8 mouse cellular contexts compared by ENCODE assay signal in genomic region chr14:26669292-26670073, GRCm38 (mm10). TPM values are rescaled to one million over a fixed set of nuclear protein-coding genes. Genes with fewer than 3 reads are reported as not detected.
DNase-seq lines count a peak whose midpoint lies in the region; ATAC-seq and TF ChIP-seq lines count a peak whose summit lies in the region.

Pde12 (minus strand) TSS chr14:26669883.

- H3K36me3 ChIP-seq in embryonic facial prominence, embryonic 13.5 days, result peaks cover 15% of the 10 kb centered on the region
- H3K36me3 ChIP-seq in kidney, adult 2 months (ENCODE audit: control insufficient read depth, insufficient read depth, low read length), result peaks cover 4% of the 10 kb centered on the region; the same call in 1 of the 2 replicates
- H3K36me3 ChIP-seq in limb, embryonic 12.5 days, result peaks cover 18% of the 10 kb centered on the region
- H3K36me3 ChIP-seq in midbrain, embryonic 15.5 days (replicated peaks), result peaks cover 9% of the 10 kb centered on the region; the same call in 1 of the 2 replicates
- peaks cover 3% of the 10 kb centered on the region for H3K36me3 ChIP-seq in spleen, adult 2 months (ENCODE audit: control insufficient read depth, insufficient read depth, low read length)

- DNase-seq in 3134 (ENCODE audit: extremely low read depth, insufficient read length, low spot score), result peak; percentile 90
- DNase-seq in adrenal gland, postnatal 36 days, result peak; percentile 89
- DNase-seq in heart, adult 18-20 months, result peak; percentile 91 to 94
- DNase-seq in kidney, adult 2 months, result peak; percentile 95
- DNase-seq in spleen, adult 2 months (ENCODE audit: low read depth in 1 of 2, low spot score in 2 of 2), result peak; percentile 74 to 87

- no peak for TF ChIP-seq CTCF in kidney, adult 2 months (conservative IDR thresholded peaks at IDR 0.05; ENCODE audit: insufficient read depth, insufficient read length, low read depth, low read length)
- no peak for TF ChIP-seq CTCF in spleen, adult 2 months (IDR thresholded peaks at IDR 0.05; ENCODE audit: extremely low read depth, insufficient read depth, insufficient read length, insufficient replicate concordance)

- peaks cover 23% of the 10 kb centered on the region for H3K4me1 ChIP-seq in embryonic facial prominence, embryonic 13.5 days
- peaks cover 4% of the 10 kb centered on the region; the same call in 1 of the 2 replicates for H3K4me1 ChIP-seq in kidney, adult 2 months (ENCODE audit: control insufficient read depth, insufficient read depth, low read length)
- peaks cover 25% of the 10 kb centered on the region for H3K4me1 ChIP-seq in limb, embryonic 12.5 days (replicated peaks)
- H3K4me1 ChIP-seq in midbrain, embryonic 15.5 days, result peaks cover 32% of the 10 kb centered on the region
- peaks cover 2% of the 10 kb centered on the region; the same call in 1 of the 2 replicates for H3K4me1 ChIP-seq in spleen, adult 2 months (ENCODE audit: control insufficient read depth, insufficient read depth, insufficient read length)

- peak within 1 kb of the TSS; percentile 97 for H3K4me3 ChIP-seq in embryonic facial prominence, embryonic 13.5 days
- H3K4me3 ChIP-seq in kidney, adult 2 months (ENCODE audit: insufficient read depth, low read depth, low read length), result peak within 1 kb of the TSS; percentile 96
- H3K4me3 ChIP-seq in limb, embryonic 12.5 days (replicated peaks), result peak within 1 kb of the TSS; percentile 96
- peak within 1 kb of the TSS; percentile 95 for H3K4me3 ChIP-seq in midbrain, embryonic 15.5 days
- H3K4me3 ChIP-seq in spleen, adult 2 months (ENCODE audit: extremely low read depth, insufficient read depth, insufficient read length), result peak within 1 kb of the TSS; percentile 99

- ATAC-seq in embryonic facial prominence, embryonic 13.5 days (ENCODE audit: insufficient number of reproducible peaks, insufficient read depth, low FRiP score, low TSS enrichment, low read depth), result peak; percentile 79
- ATAC-seq in limb, embryonic 12.5 days (ENCODE audit: insufficient number of reproducible peaks, insufficient read depth, low FRiP score, low TSS enrichment, low read depth), result peak; percentile 87
- ATAC-seq in midbrain, embryonic 15.5 days (replicated peaks), result peak; percentile 96

- H3K27ac ChIP-seq in embryonic facial prominence, embryonic 13.5 days, result peak within 1 kb of the TSS; percentile 88
- H3K27ac ChIP-seq in kidney, adult 2 months (ENCODE audit: insufficient read depth, low read depth, low read length), result peak within 1 kb of the TSS; percentile 99
- H3K27ac ChIP-seq in limb, embryonic 12.5 days, result peak within 1 kb of the TSS; percentile 91
- peak within 1 kb of the TSS; percentile 91 for H3K27ac ChIP-seq in midbrain, embryonic 15.5 days
- H3K27ac ChIP-seq in spleen, adult 2 months (ENCODE audit: insufficient read depth, low read length), result peak within 1 kb of the TSS; percentile 95

- peak; percentile 80 for TF ChIP-seq POLR2A in kidney, adult 2 months (IDR thresholded peaks at IDR 0.05; ENCODE audit: low read depth, low read length)
- TF ChIP-seq POLR2A in spleen, adult 2 months (IDR thresholded peaks at IDR 0.05; ENCODE audit: low read depth, low read length), result peak; percentile 64

- peak within 1 kb of the TSS; percentile 98 for H3K4me2 ChIP-seq in embryonic facial prominence, embryonic 13.5 days
- peak within 1 kb of the TSS; percentile 99 for H3K4me2 ChIP-seq in limb, embryonic 12.5 days
- peak within 1 kb of the TSS; percentile 98 for H3K4me2 ChIP-seq in midbrain, embryonic 15.5 days

- under 1% methylated on average over 70 of the region's 70 CpGs for WGBS in embryonic facial prominence, embryonic 13.5 days
- under 1% methylated on average over 70 of the region's 70 CpGs for WGBS in kidney, adult 2 months
- under 1% methylated on average over 70 of the region's 70 CpGs for WGBS in limb, embryonic 12.5 days
- under 1% methylated on average over 70 of the region's 70 CpGs for WGBS in midbrain, embryonic 15.5 days
- WGBS in spleen, adult 2 months, result under 1% methylated on average over 70 of the region's 70 CpGs

- no peaks in the 10 kb centered on the region for H3K27me3 ChIP-seq in embryonic facial prominence, embryonic 13.5 days
- no peaks in the 10 kb centered on the region for H3K27me3 ChIP-seq in kidney, adult 2 months (replicated peaks; ENCODE audit: control insufficient read depth, insufficient read depth, low read length)
- H3K27me3 ChIP-seq in limb, embryonic 12.5 days, result no peaks in the 10 kb centered on the region
- no peaks in the 10 kb centered on the region; the same call in 1 of the 2 replicates for H3K27me3 ChIP-seq in midbrain, embryonic 15.5 days (replicated peaks)
- H3K27me3 ChIP-seq in spleen, adult 2 months (ENCODE audit: control insufficient read depth, insufficient read depth, low read length), result no peaks in the 10 kb centered on the region

- peak within 1 kb of the TSS; percentile 91 for H3K9ac ChIP-seq in embryonic facial prominence, embryonic 13.5 days
- H3K9ac ChIP-seq in limb, embryonic 12.5 days (replicated peaks), result peak within 1 kb of the TSS; percentile 83
- H3K9ac ChIP-seq in midbrain, embryonic 15.5 days, result peak within 1 kb of the TSS; percentile 92

- no peaks in the 10 kb centered on the region for H3K9me3 ChIP-seq in embryonic facial prominence, embryonic 13.5 days
- H3K9me3 ChIP-seq in limb, embryonic 12.5 days, result no peaks in the 10 kb centered on the region
- H3K9me3 ChIP-seq in midbrain, embryonic 15.5 days, result no peaks in the 10 kb centered on the region

RNA-seq across cellular contexts. Expression of gene Pde12, which starts in this region (rescaled TPM):
- 10 to 100 TPM; 10.6 to 12.5 TPM for total RNA-seq in adrenal gland, postnatal 36 days (2021)
- polyA plus RNA-seq in embryonic facial prominence, embryonic 13.5 days (2015; fragmentation: Nextera tagmentation; extraction: Ambion mirVana), result 10.6 and 11.2 TPM in 2 replicates
- 1 to 10 TPM; 5.3 to 5.5 TPM for total RNA-seq in heart, adult 18-20 months (2021)
- 3.9 and 4.8 TPM in 2 replicates for polyA plus RNA-seq in kidney, adult 2 months (2012; rRNA removed)
- 11.1 and 11.3 TPM in 2 replicates for polyA plus RNA-seq in limb, embryonic 12.5 days (2016; fragmentation: Nextera tagmentation; extraction: Ambion mirVana)
- 12.7 and 13.0 TPM in 2 replicates for polyA plus RNA-seq in midbrain, embryonic 15.5 days (2015; fragmentation: Nextera tagmentation; extraction: Ambion mirVana)
- polyA plus RNA-seq in spleen, adult 2 months (2012; rRNA removed), result 4.0 and 6.2 TPM in 2 replicates

Comparison
In these comparisons a context has a peak if more than half of its experiments do, and no peak if none do; other contexts are left out.
1. Peak in every context shown above with its lines: DNase-seq, ATAC-seq, H3K4me3 ChIP-seq and H3K27ac ChIP-seq.